Mouse (Mus musculus) liver, embryonic 12.5 days (tissue): Measurements from ENCODE around the gene Olfr520. TPM values are rescaled to one million over a fixed set of nuclear protein-coding genes. Genes with fewer than 3 reads are reported as not detected.
A peak's percentile ranks its signal among the peaks of the same experiment; 100 is the strongest.
"Not testable (repeated sequence)": the region's sequence is repeated elsewhere in the genome, so short reads cannot be mapped to it uniquely, and the experiment has no call there.

Experiments used
- ATAC-seq: fragments of 200-750 bp; cut with Nextera tagmentation; 2 replicates; pipeline ENCODE4 v1.8.0; 2017; ENCODE audit warnings: moderate number of reproducible peaks, mild to moderate bottlenecking, moderate library complexity
- H3K27ac ChIP-seq: fragments of 300-500 bp; sonication (generic); 2 replicates; pipeline ENCODE4 v1.5.1; 2016; ENCODE audit warnings: mild to moderate bottlenecking
- H3K27me3 ChIP-seq: fragments of 300-500 bp; sonication (generic); replicated peaks from 2 replicates; pipeline ENCODE4 v1.6.1; 2016; ENCODE audit warnings: mild to moderate bottlenecking, moderate library complexity
- H3K36me3 ChIP-seq: fragments of 300-500 bp; sonication (generic); 2 replicates; pipeline ENCODE4 v1.6.1; 2016; ENCODE audit warnings: mild to moderate bottlenecking, moderate library complexity
- H3K4me1 ChIP-seq: fragments of 300-500 bp; sonication (generic); 2 replicates; pipeline ENCODE4 v1.6.1; 2016
- H3K4me2 ChIP-seq: fragments of 300-500 bp; sonication (generic); 2 replicates; pipeline ENCODE4 v1.6.1; 2016; ENCODE audit warnings: mild to moderate bottlenecking, moderate library complexity
- H3K4me3 ChIP-seq: fragments of 300-500 bp; sonication (generic); 2 replicates; pipeline ENCODE4 v1.5.1; 2016; ENCODE audit warnings: mild to moderate bottlenecking, moderate library complexity
- H3K9ac ChIP-seq: fragments of 300-500 bp; sonication (generic); 2 replicates; pipeline ENCODE4 v1.6.1; 2016; ENCODE audit warnings: mild to moderate bottlenecking, moderate library complexity
- H3K9me3 ChIP-seq: fragments of 300-500 bp; sonication (generic); replicated peaks from 2 replicates; pipeline ENCODE4 v1.6.1; 2016; ENCODE audit warnings: mild to moderate bottlenecking, moderate library complexity
- WGBS: fragments of 180-500 bp; shearing (Covaris S2); methylation state at CpG from one replicate; pipeline ENCODE4 v1.1.7; 2016; ENCODE audit not compliant: insufficient replicate concordance; 5-methylcytosine and 5-hydroxymethylcytosine counted together
- polyA plus RNA-seq: library from polyadenylated mRNA; unstranded; fragments of >200 nt; fragmentation: Nextera tagmentation; extraction: Ambion mirVana; gene quantifications from 2 replicates; pipeline ENCODE4 v1.2.1, GENCODE M21; 2016

Gene Olfr520
- polyA plus RNA-seq, 1 experiment from 2014 or later: not detected

DNA sequence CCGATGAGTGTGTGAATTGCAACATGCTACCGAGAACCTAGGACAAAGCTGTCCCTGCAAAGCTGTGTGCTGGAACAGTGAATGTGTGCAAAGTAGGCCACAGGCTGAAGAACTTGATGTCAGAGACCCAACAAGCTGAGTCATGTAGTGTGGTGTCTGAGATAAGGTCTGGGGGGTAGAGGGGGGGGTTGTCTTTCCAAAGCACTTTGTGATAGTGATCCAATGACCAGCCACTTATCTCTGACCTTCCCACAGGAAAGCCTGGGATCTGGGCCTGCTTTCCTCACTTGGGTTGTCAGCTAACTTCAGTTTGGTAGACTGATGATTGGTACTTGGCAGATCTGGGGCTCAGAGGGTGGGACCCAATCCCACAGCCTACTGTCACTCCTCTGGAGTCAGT is 4.5 kb downstream of the Olfr520 start:
- Histone ChIP-seq H3K9me3 (no peaks in the 10 kb centered on the region), H3K4me3 (no peak overlapping the region), H3K27ac (no peak overlapping the region), H3K9ac (no peak overlapping the region), H3K4me2 (no peak overlapping the region), H3K27me3 (no peaks in the 10 kb centered on the region; the same call in 1 of the 2 replicates), H3K36me3 (no peaks in the 10 kb centered on the region), H3K4me1 (peaks cover 12% of the 10 kb centered on the region)
- ATAC-seq: peak; percentile 62; the same call in 1 of the 2 replicates
- 40% methylated on average over 2 of the region's 2 CpGs for WGBS

DNA sequence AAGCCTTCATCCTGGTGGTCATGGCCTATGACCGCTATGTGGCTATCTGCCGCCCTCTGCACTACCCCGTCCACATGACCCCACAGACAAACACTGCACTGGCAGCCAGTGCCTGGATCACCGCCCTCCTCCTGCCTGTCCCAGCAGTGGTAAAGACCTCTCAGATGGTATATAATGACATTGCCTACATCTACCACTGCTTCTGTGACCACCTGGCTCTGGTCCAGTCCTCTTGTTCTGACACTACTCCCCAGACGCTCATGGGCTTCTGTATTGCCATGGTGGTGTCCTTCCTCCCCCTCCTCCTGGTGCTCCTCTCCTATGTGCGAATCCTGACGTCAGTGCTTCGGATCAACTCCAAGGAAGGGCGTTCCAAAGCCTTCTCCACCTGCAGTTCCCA is 5.4 kb downstream of the Olfr520 start:
- H3K4me3 ChIP-seq, H3K9me3 ChIP-seq, H3K36me3 ChIP-seq, ATAC-seq, H3K4me2 ChIP-seq, H3K27ac ChIP-seq, H3K27me3 ChIP-seq, H3K9ac ChIP-seq: not testable (repeated sequence)
- peaks cover 12% of the 10 kb centered on the region for H3K4me1 ChIP-seq
- WGBS: 83% methylated on average over 9 of the region's 9 CpGs

DNA sequence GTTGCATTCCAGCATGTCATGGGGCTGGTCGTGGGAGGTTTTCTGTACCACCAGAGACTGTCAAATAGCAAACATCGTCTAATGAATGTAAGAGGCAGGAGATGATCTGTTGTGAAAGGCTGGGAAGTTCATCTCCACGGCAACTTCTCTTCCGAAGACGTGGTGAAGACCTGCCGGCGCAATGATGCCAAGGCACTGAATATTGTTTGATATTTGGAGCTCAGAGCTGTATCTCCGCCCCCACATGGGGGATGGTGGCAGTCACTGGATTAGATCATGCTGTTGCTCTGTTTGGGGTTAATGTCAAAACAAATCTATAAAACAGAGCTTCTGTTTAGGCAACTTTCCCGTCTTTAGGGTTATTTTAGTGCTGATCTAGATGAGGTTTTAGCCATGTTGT is 9.2 kb downstream of the Olfr520 start:
- Histone ChIP-seq H3K4me2 (no peak overlapping the region), H3K4me1 (peaks cover 8% of the 10 kb centered on the region), H3K36me3 (no peaks in the 10 kb centered on the region), H3K9me3 (no peaks in the 10 kb centered on the region), H3K27ac (no peak overlapping the region), H3K9ac (no peak overlapping the region), H3K4me3 (no peak overlapping the region), H3K27me3 (no peaks in the 10 kb centered on the region; the same call in 1 of the 2 replicates)
- WGBS: 63% methylated on average over 9 of the region's 9 CpGs
- ATAC-seq: no peak

DNA sequence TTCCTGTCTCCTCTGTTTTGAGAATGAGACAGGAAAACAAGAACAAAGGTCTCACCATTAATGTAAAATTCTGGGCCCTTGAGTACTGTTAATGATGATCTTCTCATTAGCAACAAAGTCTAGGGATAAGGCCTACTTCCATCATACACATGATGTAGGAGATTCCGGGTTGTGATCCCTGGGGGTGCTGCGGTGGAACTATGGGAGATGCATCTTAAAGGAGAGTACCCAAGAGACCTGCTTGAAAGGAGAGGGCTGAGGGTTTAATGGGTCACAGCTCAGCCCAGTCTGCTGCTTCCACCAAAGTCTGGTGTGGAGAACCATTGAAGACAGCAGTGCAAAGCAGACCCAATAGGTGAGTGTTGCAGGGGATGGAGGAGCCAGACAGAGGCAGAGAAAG is 33.1 kb downstream of the Olfr520 start, which contains the start of gene Olfr521:
Gene Olfr521 (plus strand): TSS at position 301 of the 400 bp plus-strand sequence.
- H3K9me3 ChIP-seq: peaks cover 13% of the 10 kb centered on the region
- WGBS: 76% methylated on average over 2 of the region's 2 CpGs
- H3K4me1 ChIP-seq: no peaks in the 10 kb centered on the region
- H3K27me3 ChIP-seq: no peaks in the 10 kb centered on the region
- no peaks in the 10 kb centered on the region for H3K36me3 ChIP-seq
- H3K27ac ChIP-seq: no peak within 1 kb of the TSS
- H3K4me2 ChIP-seq: no peak within 1 kb of the TSS
- H3K4me3 ChIP-seq: no peak within 1 kb of the TSS
- no peak for ATAC-seq
- H3K9ac ChIP-seq: no peak within 1 kb of the TSS

DNA sequence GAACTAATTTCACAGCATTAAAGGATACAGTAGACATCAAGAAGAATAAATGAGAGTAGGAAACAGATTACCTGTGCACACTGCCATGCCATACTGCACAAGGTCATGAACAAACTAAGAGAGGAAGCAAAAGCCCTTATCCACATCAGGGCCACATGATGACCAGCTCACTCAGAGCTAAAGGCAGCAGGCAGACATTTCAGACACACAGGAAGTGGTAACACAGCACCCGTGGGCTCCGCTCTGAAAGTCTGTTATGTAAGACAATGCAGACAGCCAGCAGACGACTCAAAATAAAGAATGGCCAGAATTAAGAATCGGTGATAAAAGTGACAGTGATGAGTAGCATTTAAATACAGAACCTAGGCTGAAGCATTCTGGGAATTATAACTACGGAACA is 51.3 kb downstream of the Olfr520 start:
- Histone ChIP-seq H3K4me2 (no peak overlapping the region), H3K36me3 (no peaks in the 10 kb centered on the region), H3K4me1 (no peaks in the 10 kb centered on the region), H3K27ac (no peak overlapping the region), H3K9ac (no peak overlapping the region), H3K27me3 (no peaks in the 10 kb centered on the region), H3K9me3 (no peaks in the 10 kb centered on the region), H3K4me3 (no peak overlapping the region)
- 35% methylated on average over 5 of the region's 5 CpGs for WGBS
- no peak for ATAC-seq

DNA sequence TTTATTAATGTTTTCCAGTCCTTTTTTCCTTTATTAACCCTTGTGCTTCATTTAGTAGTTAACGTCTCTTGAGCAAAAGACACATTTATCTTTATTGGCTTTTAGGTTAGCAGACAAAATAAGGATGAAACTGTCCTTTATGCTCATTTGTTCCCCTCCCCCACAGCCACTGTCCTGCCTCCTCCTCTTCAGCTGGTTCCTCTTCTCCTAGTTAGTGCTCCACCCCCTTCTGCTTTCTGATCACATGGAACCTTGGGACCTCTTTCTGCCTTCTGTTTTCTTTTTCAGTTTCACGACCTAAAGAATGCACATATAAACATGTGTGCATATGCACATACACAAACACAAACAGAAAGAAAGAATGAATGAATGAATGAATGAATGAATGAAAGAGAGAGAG is 51.8 kb downstream of the Olfr520 start:
- H3K27ac ChIP-seq: no peak overlapping the region
- no peaks in the 10 kb centered on the region for H3K9me3 ChIP-seq
- no peaks in the 10 kb centered on the region for H3K4me1 ChIP-seq
- H3K4me2 ChIP-seq: no peak overlapping the region
- H3K36me3 ChIP-seq: no peaks in the 10 kb centered on the region
- no peak for ATAC-seq
- H3K9ac ChIP-seq: no peak overlapping the region
- H3K4me3 ChIP-seq: no peak overlapping the region
- WGBS: 44% methylated on average over 2 of the region's 2 CpGs
- no peaks in the 10 kb centered on the region for H3K27me3 ChIP-seq

DNA sequence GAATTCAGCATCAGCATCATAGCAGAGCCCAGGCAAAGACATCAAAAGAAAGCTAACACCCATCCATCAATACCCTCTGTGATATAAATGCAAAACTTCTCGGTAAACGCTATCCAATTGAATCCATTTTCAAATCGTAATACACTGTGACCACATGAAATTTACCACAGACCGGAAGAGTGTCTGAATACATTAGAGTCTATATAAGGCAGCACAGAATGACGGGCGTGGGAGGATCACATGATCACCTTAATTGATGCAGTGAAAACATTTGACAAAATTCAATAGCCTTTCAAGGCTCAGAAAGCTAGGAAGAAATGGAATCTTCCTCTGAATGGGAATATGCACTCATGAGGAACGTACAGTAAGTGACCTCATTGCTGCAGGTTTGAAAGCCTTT is 53.3 kb downstream of the Olfr520 start:
- no peaks in the 10 kb centered on the region for H3K36me3 ChIP-seq
- WGBS: 74% methylated on average over 7 of the region's 7 CpGs
- no peak overlapping the region for H3K4me3 ChIP-seq
- no peaks in the 10 kb centered on the region for H3K27me3 ChIP-seq
- no peak overlapping the region for H3K27ac ChIP-seq
- H3K9me3 ChIP-seq: no peaks in the 10 kb centered on the region
- H3K4me2 ChIP-seq: no peak overlapping the region
- H3K4me1 ChIP-seq: no peaks in the 10 kb centered on the region
- ATAC-seq: no peak
- no peak overlapping the region for H3K9ac ChIP-seq

DNA sequence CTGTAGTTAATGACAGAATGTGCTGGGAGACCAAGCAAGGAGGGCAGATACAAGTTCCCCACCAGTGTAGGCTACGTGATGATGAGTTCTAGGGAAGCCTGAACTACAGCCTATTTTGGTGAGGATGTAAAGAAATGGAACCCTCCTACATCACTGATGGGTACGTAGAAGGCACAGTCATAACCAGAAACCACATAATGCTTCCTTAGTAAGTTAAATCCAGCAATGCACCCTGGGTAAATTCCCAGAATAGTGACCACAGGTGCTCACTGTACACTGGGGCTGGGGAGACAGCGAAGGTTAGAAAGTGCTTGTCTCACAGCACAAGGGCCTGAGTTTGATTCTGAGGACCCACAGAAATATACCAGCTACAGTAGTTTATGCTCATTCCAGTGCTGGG is 55.5 kb downstream of the Olfr520 start:
- 59% methylated on average over 3 of the region's 3 CpGs for WGBS
- Histone ChIP-seq H3K4me1 (no peaks in the 10 kb centered on the region), H3K4me3 (no peak overlapping the region), H3K36me3 (no peaks in the 10 kb centered on the region), H3K27me3 (no peaks in the 10 kb centered on the region), H3K9me3 (no peaks in the 10 kb centered on the region), H3K9ac (no peak overlapping the region), H3K27ac (no peak overlapping the region), H3K4me2 (no peak overlapping the region)
- no peak for ATAC-seq

Other genes with a start within 250 kb of the Olfr520 start
- gene Rps3, start 246.5 kb upstream of the Olfr520 start, polyA plus RNA-seq: 688 TPM in 2 replicates
- 134 and 136 TPM in 2 replicates for gene Arrb1, start 194.8 kb upstream of the Olfr520 start, polyA plus RNA-seq
- gene Tpbgl, start 103.2 kb upstream of the Olfr520 start, polyA plus RNA-seq: 0.31 and 0.42 TPM in 2 replicates
- gene Slco2b1, start 18.9 kb upstream of the Olfr520 start, polyA plus RNA-seq: 0.29 and 0.45 TPM in 2 replicates
- gene Olfr521, start 33.2 kb downstream of the Olfr520 start, polyA plus RNA-seq: not detected in 2 replicates
- gene Neu3, start 98.1 kb downstream of the Olfr520 start, polyA plus RNA-seq: 6.2 and 6.4 TPM in 2 replicates
- 0.10 TPM in 1 of 2 replicates, not detected in the other for gene Xrra1, start 128.8 kb downstream of the Olfr520 start, polyA plus RNA-seq
- gene Spcs2, start 133.2 kb downstream of the Olfr520 start, polyA plus RNA-seq: 216 and 224 TPM in 2 replicates